Comparison of ENCODE assay signal across 12 mouse cellular contexts in the genomic region with DNA sequence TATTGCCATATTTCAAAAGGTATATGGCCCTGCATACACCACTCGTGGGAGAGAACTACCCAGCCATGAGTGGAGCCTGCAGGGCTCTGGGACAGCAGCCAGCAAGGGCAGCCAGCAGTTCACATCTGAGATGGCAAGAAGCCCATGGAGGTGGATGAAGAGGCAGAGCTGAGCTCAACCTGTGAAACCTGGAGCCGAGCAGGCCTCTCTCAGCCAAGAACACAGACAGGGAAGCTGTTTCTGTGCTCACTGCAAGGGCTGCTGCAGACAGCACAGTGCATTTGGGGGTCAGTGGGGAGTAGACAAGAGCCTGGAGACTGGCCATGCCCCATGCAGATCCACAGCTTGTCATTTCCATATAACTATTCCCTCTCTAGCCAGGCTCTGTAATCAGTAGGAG.
A peak's percentile ranks its signal among the peaks of the same experiment; 100 is the strongest.
DNase-seq lines count a peak whose midpoint lies in the region; ATAC-seq and TF ChIP-seq lines count a peak whose summit lies in the region.
"Had no signal": no experiment of that assay in that cellular context is flagged by ENCODE, and none has a peak within 500 bp of the region (broad histone marks: within the 10 kb centered on the region; RNA-seq: fewer than 3 reads in every experiment).

No protein-coding gene starts in this region.

- no peak overlapping the region for H3K9ac ChIP-seq in forebrain, embryonic 15.5 days (replicated peaks)
- no peak overlapping the region for H3K9ac ChIP-seq in forebrain, embryonic 12.5 days
- H3K9ac ChIP-seq in forebrain, postnatal 0 days = no peak overlapping the region
- no peak overlapping the region for H3K9ac ChIP-seq in limb, embryonic 13.5 days
- H3K9ac ChIP-seq: heart, embryonic 13.5 days had no signal

- H3K9me3 ChIP-seq in forebrain, embryonic 15.5 days = no peaks in the 10 kb centered on the region
- no peaks in the 10 kb centered on the region for H3K9me3 ChIP-seq in forebrain, embryonic 12.5 days
- no peaks in the 10 kb centered on the region for H3K9me3 ChIP-seq in forebrain, postnatal 0 days (ENCODE audit: low read length)
- H3K9me3 ChIP-seq in limb, embryonic 13.5 days = 0 out of 2 replicates have a peak, but pooled peaks cover 4% of the 10 kb centered on the region
- H3K9me3 ChIP-seq: heart, embryonic 13.5 days had no signal

- peak; percentile 83 for DNase-seq in left cerebral cortex, postnatal 4 days
- no peak for DNase-seq in left cerebral cortex, adult 18-20 months (ENCODE audit: low spot score in 2 of 2)
- no peak for DNase-seq in forebrain, postnatal 0 days
- DNase-seq in right cerebral cortex, adult 2 months (ENCODE audit: low spot score in 2 of 2) = no peak
- DNase-seq: adrenal gland, adult 8-10 months; lung, postnatal 14 days had no signal

- no peak overlapping the region for H3K27ac ChIP-seq in forebrain, embryonic 15.5 days (replicated peaks)
- no peak overlapping the region for H3K27ac ChIP-seq in forebrain, embryonic 12.5 days
- H3K27ac ChIP-seq in forebrain, postnatal 0 days (ENCODE audit: low read depth, low read length) = no peak overlapping the region
- H3K27ac ChIP-seq in limb, embryonic 13.5 days = peak overlapping the region; percentile 28; the same call in 1 of the 2 replicates
- H3K27ac ChIP-seq: heart, embryonic 13.5 days had no signal

- no peaks in the 10 kb centered on the region for H3K27me3 ChIP-seq in forebrain, embryonic 15.5 days
- H3K27me3 ChIP-seq in forebrain, embryonic 12.5 days = no peaks in the 10 kb centered on the region
- no peaks in the 10 kb centered on the region for H3K27me3 ChIP-seq in forebrain, postnatal 0 days (ENCODE audit: insufficient read depth, low read length)
- H3K27me3 ChIP-seq in limb, embryonic 13.5 days = no peaks in the 10 kb centered on the region
- H3K27me3 ChIP-seq: heart, embryonic 13.5 days had no signal

- H3K4me2 ChIP-seq in forebrain, embryonic 15.5 days (replicated peaks) = no peak overlapping the region
- H3K4me2 ChIP-seq in forebrain, embryonic 12.5 days = no peak overlapping the region
- H3K4me2 ChIP-seq in forebrain, postnatal 0 days (ENCODE audit: low read depth) = no peak overlapping the region
- H3K4me2 ChIP-seq in limb, embryonic 13.5 days (replicated peaks) = no peak overlapping the region
- H3K4me2 ChIP-seq: heart, embryonic 13.5 days had no signal

- H3K4me3 ChIP-seq in forebrain, embryonic 15.5 days = no peak overlapping the region
- no peak overlapping the region for H3K4me3 ChIP-seq in forebrain, embryonic 12.5 days (replicated peaks)
- no peak overlapping the region for H3K4me3 ChIP-seq in forebrain, postnatal 0 days (ENCODE audit: low read depth, low read length)
- no peak overlapping the region for H3K4me3 ChIP-seq in limb, embryonic 13.5 days
- H3K4me3 ChIP-seq: erythroblast, embryonic 14.5 days; heart, embryonic 13.5 days had no signal

- H3K36me3 ChIP-seq in forebrain, embryonic 15.5 days = no peaks in the 10 kb centered on the region
- H3K36me3 ChIP-seq in forebrain, embryonic 12.5 days (replicated peaks) = no peaks in the 10 kb centered on the region
- H3K36me3 ChIP-seq in forebrain, postnatal 0 days (ENCODE audit: insufficient read depth) = no peaks in the 10 kb centered on the region
- no peaks in the 10 kb centered on the region for H3K36me3 ChIP-seq in limb, embryonic 13.5 days
- H3K36me3 ChIP-seq: heart, embryonic 13.5 days had no signal

- no peak for TF ChIP-seq CTCF in forebrain, postnatal 0 days (IDR thresholded peaks at IDR 0.05; ENCODE audit: low read depth)

- WGBS in forebrain, embryonic 15.5 days = 53% methylated on average over 2 of the region's 2 CpGs
- WGBS in forebrain, embryonic 12.5 days = 72% methylated on average over 2 of the region's 2 CpGs
- 40% methylated on average over 2 of the region's 2 CpGs for WGBS in forebrain, postnatal 0 days
- 38% methylated on average over 2 of the region's 2 CpGs for WGBS in limb, embryonic 13.5 days

- ATAC-seq in forebrain, embryonic 15.5 days (replicated peaks) = peak; percentile 72
- ATAC-seq in forebrain, embryonic 12.5 days (ENCODE audit: low FRiP score) = no peak
- ATAC-seq in forebrain, postnatal 0 days = peak; percentile 78
- peak; percentile 79 for ATAC-seq in limb, embryonic 13.5 days (ENCODE audit: low FRiP score, low read depth)
- ATAC-seq: CD4-positive, CD25-positive, alpha-beta regulatory T cell, adult 4 months had no signal

- no peaks in the 10 kb centered on the region for H3K4me1 ChIP-seq in forebrain, embryonic 15.5 days
- no peaks in the 10 kb centered on the region for H3K4me1 ChIP-seq in forebrain, embryonic 12.5 days
- no peaks in the 10 kb centered on the region for H3K4me1 ChIP-seq in forebrain, postnatal 0 days (ENCODE audit: insufficient read depth)
- peaks cover 35% of the 10 kb centered on the region for H3K4me1 ChIP-seq in limb, embryonic 13.5 days
- H3K4me1 ChIP-seq: heart, embryonic 13.5 days had no signal

- intact Hi-C loops in left cerebral cortex, postnatal 4 days (cut with DNase I) = no loop called here
